Mouse (Mus musculus): ENCODE measurements at regions not wholly inside any gene's neighbourhood (a gene's known extent, or its start where the extent isn't known, plus 50 kb on each side); places are given as distances from the start of the nearest gene placed in this dataset.
"Not testable (repeated sequence)": the region's sequence is repeated elsewhere in the genome, so short reads cannot be mapped to it uniquely, and the experiment has no call there.

- no peak for DNase-seq (ENCODE audit: low spot score)
Observed at GRCm38 (mm10) chr4:93567487-93568259, 232.4 kb upstream of the Tusc1 start.

- DNase-seq (ENCODE audit: low spot score) = no peak
Observed at GRCm38 (mm10) chr4:93555787-93556760, 220.8 kb upstream of the Tusc1 start.

DNA sequence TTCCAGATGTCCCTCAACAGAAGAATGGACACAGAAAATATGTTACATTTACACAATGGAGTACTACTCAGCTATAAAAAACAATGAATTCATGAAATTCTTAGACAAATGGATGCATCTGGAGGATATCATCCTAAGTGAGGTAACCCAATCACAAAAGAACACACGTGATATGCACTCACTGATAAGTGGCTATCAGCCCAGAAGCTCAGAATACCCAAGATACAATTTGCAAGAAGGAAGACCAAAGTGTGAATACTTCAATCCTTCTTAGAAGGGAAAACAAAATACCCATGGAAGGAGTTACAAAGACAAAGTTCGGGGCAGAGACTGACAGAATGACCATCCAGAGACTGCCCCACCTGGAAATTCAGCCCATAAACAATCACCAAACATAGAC is 219.9 kb upstream of the Tusc1 start:
- not testable (repeated sequence) for DNase-seq (ENCODE audit: low spot score)

DNA sequence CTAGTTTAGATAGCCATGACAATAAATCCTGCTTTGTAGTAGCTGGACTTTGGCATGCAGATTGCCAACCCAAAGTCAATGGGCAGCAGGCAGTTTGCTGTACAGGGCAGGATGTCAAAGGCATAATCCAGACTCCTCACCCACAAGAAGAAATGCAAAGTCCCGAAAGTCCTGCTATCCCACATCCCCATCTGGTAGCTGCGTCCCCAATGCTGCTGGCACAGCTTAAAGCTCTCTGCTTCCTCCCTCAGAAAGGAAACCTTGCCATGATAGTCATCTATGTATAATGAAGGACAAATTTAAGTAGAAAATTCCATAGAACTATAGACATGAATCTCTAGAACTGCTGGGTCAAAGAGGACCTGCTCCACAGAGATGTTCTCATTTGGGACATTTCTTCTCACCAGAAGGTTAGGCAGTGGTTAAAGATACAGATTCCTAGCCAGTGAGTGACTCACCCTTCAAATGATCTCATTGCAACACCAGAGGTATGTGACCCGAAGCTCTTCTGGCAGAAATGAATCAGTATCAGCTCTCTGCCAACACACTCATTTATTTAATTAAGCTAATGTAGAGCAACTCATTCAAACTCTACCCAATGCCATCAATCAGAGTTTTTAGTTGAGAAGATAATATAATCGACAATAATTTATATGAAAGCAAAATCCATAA is 217.3 kb upstream of the Tusc1 start:
- DNase-seq (ENCODE audit: low spot score) = peak; percentile 50

GRCm38 (mm10) chr4:93551086-93551485 is 215.8 kb upstream of the Tusc1 start:
- no peak for DNase-seq (ENCODE audit: low spot score)

GRCm38 (mm10) chr4:93540588-93540987 is 205.3 kb upstream of the Tusc1 start:
- peak; percentile 5 for DNase-seq (ENCODE audit: low spot score)

- DNase-seq (ENCODE audit: low spot score) = no peak
Observed at GRCm38 (mm10) chr4:93527382-93527781, 192.1 kb upstream of the Tusc1 start.

- DNase-seq (ENCODE audit: low spot score) = no peak
Observed at GRCm38 (mm10) chr4:93520454-93521100, 185.3 kb upstream of the Tusc1 start.

DNA sequence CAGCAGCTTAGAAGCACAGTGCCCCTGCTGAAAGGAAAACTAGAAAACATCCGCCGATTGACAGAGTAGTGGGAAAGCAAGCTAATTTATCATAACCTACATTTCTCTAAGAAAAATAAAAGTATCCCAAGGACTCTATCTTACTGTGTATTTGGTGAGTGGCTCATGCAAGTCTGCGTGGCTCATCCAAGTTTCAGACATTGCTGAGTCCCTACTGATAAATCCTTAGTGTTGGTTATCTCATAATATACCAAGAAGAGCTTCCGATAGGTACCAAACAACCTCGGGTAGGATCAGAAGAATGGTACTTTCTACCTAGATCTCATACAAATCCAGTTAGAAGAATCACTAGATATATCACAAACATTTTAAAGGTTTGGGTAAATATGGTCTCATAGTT is 183.6 kb upstream of the Tusc1 start:
- DNase-seq (ENCODE audit: low spot score) = no peak

DNA sequence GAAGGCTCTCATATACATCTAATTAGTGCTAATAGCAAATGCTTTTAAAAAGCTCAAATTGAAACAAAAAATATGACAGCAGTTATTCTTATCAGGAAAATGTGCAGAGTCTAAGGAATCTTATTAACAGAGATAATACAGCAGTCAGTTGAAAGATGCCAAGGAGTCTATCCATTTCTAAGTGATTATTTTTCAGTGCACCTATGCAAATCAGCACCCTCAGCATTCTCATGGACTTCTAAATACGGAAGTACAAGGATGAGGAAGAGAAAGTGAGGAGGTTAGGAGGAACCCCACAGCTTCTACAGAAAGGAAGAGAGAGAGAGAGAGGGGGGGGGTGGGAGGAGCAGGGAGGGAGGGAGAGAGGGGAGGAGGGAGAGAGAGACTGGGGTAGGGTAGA is 175.5 kb upstream of the Tusc1 start:
- DNase-seq (ENCODE audit: low spot score) = no peak

DNA sequence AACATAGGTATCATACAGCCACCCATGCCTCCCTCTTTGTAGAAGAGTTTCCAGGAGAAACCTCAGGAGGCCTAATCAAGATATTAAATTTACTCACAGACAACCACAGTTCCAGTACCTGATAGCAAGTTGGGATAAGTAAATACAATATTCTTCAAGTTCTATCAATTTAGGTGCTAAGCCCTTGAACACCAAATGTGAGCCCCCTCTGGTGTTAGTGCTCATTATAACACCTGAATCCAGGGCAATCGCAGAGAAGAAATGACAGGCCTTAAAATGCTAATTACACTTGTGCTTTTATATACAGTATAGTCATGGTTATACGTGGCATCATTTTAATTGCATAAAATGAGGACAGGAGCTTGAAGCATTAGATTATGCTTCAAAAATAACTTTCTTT is 161.6 kb upstream of the Tusc1 start:
- DNase-seq (ENCODE audit: low spot score) = no peak

DNA sequence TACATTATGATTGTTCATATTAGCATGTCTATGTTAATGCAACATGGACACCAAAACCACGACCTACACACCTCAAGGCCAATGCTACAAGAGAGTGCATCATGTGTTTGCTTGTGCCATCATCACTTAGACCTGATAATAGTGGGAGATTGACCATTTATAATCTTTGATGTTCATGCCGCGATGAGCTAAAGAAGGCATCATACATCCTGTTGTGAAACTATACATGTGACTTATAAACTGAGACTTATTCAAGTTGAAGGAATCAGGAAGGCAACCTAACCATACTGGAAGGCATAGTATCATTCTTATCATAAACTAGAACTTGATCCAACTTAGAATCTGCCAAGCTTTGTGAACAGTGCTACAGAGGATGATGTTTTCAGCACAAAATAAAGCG is 159.0 kb upstream of the Tusc1 start:
- DNase-seq (ENCODE audit: low spot score) = no peak

DNA sequence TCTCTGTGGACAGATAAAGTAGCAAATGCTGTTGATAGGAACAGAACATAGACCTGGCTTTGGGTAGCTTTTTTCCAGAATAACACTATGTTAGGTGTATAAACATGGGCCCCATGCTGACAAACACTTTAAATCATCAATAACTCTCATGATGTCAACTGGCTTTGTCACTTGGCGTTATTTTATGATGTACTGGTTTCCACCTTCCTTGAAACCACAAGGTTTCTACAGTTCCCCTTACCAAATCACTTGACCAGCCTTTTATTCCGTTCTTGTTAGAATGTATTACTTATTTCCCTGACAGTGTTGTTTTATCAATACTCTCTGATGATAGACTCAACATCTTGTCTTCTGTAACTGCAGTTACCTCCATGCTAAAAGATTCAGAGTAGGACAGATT is 158.6 kb upstream of the Tusc1 start:
- DNase-seq (ENCODE audit: low spot score) = no peak

GRCm38 (mm10) chr4:93493326-93493725 is 158.0 kb upstream of the Tusc1 start:
- DNase-seq (ENCODE audit: low spot score) = no peak

DNA sequence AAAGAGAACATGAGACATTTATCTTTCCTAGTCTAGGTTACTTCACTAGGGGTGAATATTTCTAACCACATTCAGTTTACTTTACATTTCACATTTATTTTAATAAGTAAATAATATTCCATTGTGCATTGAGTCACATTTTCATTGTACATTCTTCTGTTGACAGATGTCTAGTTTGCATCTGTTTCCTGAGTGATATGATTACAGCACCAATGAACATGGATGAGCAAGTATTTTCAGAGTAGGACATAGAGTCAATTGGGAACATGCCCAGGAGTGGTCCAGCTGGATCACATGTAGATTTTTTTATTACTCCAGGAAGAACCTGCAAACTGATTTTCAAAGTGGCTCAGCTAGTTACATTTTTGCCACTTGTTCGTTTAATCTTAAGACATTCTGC is 153.3 kb upstream of the Tusc1 start:
- DNase-seq (ENCODE audit: low spot score) = no peak

- no peak for DNase-seq (ENCODE audit: low spot score)
Observed at GRCm38 (mm10) chr4:93486455-93486854, 151.1 kb upstream of the Tusc1 start.

- DNase-seq (ENCODE audit: low spot score) = no peak
Observed at GRCm38 (mm10) chr4:93481247-93481646, 145.9 kb upstream of the Tusc1 start.

- DNase-seq (ENCODE audit: low spot score) = no peak
Observed at GRCm38 (mm10) chr4:93477189-93477767, 142.0 kb upstream of the Tusc1 start.

DNA sequence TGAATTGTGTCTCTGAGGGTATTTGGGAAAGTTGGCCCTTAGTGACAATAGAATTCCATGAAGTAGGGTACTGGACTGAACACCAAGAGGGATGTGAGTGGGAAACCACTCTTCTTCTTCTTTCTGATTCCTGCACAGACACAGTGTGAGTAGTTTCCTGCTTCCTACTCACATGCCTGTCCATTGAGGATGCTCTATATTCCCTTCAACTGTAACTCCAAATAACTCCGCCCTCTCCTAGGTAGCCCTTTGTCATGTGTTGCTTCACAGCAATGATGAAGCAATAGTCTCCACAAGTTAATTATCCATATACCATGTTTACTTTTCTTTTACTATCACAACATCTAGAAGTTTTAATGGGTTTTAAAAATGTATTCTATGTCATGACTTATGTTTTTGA is 132.7 kb upstream of the Tusc1 start:
- no peak for DNase-seq (ENCODE audit: low spot score)

GRCm38 (mm10) chr4:93467424-93467823 is 132.1 kb upstream of the Tusc1 start:
- DNase-seq (ENCODE audit: low spot score) = no peak

- DNase-seq (ENCODE audit: low spot score) = no peak
Observed at GRCm38 (mm10) chr4:93451357-93451756, 116.0 kb upstream of the Tusc1 start.

DNA sequence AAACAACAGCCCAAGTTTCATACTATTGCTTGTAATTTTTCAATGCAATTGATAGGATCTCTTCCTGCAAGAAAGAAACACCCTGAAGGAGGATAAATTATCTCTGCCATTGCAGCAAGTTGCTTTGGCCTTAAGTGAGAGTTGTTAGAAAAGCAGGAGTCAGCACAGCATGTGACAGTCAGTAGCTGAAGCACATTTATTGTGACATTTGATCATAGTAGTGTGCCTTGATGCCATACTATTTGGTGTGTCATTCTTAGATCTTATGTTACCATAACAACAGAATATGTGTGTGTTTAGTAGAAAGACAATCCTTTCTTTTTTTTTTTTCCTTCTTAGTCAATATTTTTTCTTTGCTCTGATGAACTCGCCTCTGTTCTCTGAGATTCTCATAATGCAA is 115.5 kb upstream of the Tusc1 start:
- DNase-seq (ENCODE audit: low spot score) = no peak
